Mouse (Mus musculus) forebrain, embryonic 16.5 days (tissue): ENCODE results near the gene Fam13c. TPM values are rescaled to one million over a fixed set of nuclear protein-coding genes. Genes with fewer than 3 reads are reported as not detected.

Experiments
- ATAC-seq: fragments of 200-750 bp; cut with Nextera tagmentation; 2 replicates; pipeline ENCODE4 v1.8.0; 2017; ENCODE audit warnings: mild to moderate bottlenecking, moderate library complexity
- H3K27ac ChIP-seq: fragments of 300-500 bp; sonication (generic); 2 replicates; pipeline ENCODE4 v1.5.1; 2014; ENCODE audit warnings: low read length, control low read depth
- H3K27me3 ChIP-seq: fragments of 300-500 bp; sonication (generic); replicated peaks from 2 replicates; pipeline ENCODE4 v1.6.1; 2014; ENCODE audit warnings: low read length; ENCODE audit not compliant: control insufficient read depth, insufficient read depth
- H3K36me3 ChIP-seq: fragments of 300-500 bp; sonication (generic); 2 replicates; pipeline ENCODE4 v1.6.1; 2014; ENCODE audit not compliant: control insufficient read depth, insufficient read depth
- H3K4me1 ChIP-seq: fragments of 300-500 bp; sonication (generic); replicated peaks from 2 replicates; pipeline ENCODE4 v1.6.1; 2014; ENCODE audit warnings: low read length; ENCODE audit not compliant: control insufficient read depth, insufficient read depth
- H3K4me2 ChIP-seq: fragments of 300-500 bp; sonication (generic); 2 replicates; pipeline ENCODE4 v1.6.1; 2014; ENCODE audit warnings: mild to moderate bottlenecking, low read length, control low read depth
- H3K4me3 ChIP-seq: fragments of 300-500 bp; sonication (generic); replicated peaks from 2 replicates; pipeline ENCODE4 v1.5.1; 2014; ENCODE audit warnings: mild to moderate bottlenecking, low read length, control low read depth
- H3K9ac ChIP-seq: fragments of 300-500 bp; sonication (generic); replicated peaks from 2 replicates; pipeline ENCODE4 v1.6.1; 2014; ENCODE audit warnings: low read depth, low read length, control low read depth
- H3K9me3 ChIP-seq: fragments of 300-500 bp; sonication (generic); 2 replicates; pipeline ENCODE4 v1.6.1; 2016; ENCODE audit warnings: low read length; ENCODE audit not compliant: control insufficient read depth
- WGBS: fragments of 180-500 bp; shearing (Covaris S2); extraction: QIAGEN DNeasy Blood & Tissue Kit; methylation state at CpG from one replicate; pipeline ENCODE4 v1.1.7; 2014; 5-methylcytosine and 5-hydroxymethylcytosine counted together
- polyA plus RNA-seq: library from polyadenylated mRNA; unstranded; fragments of >200 nt; fragmentation: Nextera tagmentation; extraction: Ambion mirVana; gene quantifications from 2 replicates; pipeline ENCODE4 v1.2.1, GENCODE M21; 2015

The Fam13c gene
- polyA plus RNA-seq, 1 experiment from 2014 or later = 27.7 TPM

GRCm38 (mm10) chr10:70505395-70505794 lies 65.1 kb downstream of the Fam13c start:
- no peak overlapping the region for H3K4me3 ChIP-seq
- H3K9ac ChIP-seq = no peak overlapping the region
- H3K27ac ChIP-seq = no peak overlapping the region
- H3K9me3 ChIP-seq = no peaks in the 10 kb centered on the region; the same call in 1 of the 2 replicates
- no peaks in the 10 kb centered on the region for H3K36me3 ChIP-seq
- peaks cover 13% of the 10 kb centered on the region for H3K4me1 ChIP-seq
- no peak overlapping the region for H3K4me2 ChIP-seq
- H3K27me3 ChIP-seq = no peaks in the 10 kb centered on the region
- ATAC-seq = no peak

GRCm38 (mm10) chr10:70505842-70506241 lies 65.6 kb downstream of the Fam13c start:
- Histone ChIP-seq H3K4me3 (no peak overlapping the region), H3K27me3 (no peaks in the 10 kb centered on the region), H3K4me2 (no peak overlapping the region), H3K4me1 (peaks cover 13% of the 10 kb centered on the region), H3K9me3 (no peaks in the 10 kb centered on the region; the same call in 1 of the 2 replicates), H3K9ac (no peak overlapping the region), H3K36me3 (no peaks in the 10 kb centered on the region), H3K27ac (no peak overlapping the region)
- no peak for ATAC-seq
- 63% methylated on average over 5 of the region's 5 CpGs for WGBS

GRCm38 (mm10) chr10:70506499-70507168 lies 66.4 kb downstream of the Fam13c start:
- Histone ChIP-seq H3K27me3 (no peaks in the 10 kb centered on the region), H3K27ac (no peak overlapping the region), H3K4me2 (no peak overlapping the region), H3K9me3 (no peaks in the 10 kb centered on the region; the same call in 1 of the 2 replicates), H3K9ac (no peak overlapping the region), H3K4me1 (peaks cover 13% of the 10 kb centered on the region), H3K36me3 (no peaks in the 10 kb centered on the region), H3K4me3 (no peak overlapping the region)
- ATAC-seq = no peak
- WGBS = 40% methylated on average over 15 of the region's 15 CpGs

GRCm38 (mm10) chr10:70507880-70508279 lies 67.6 kb downstream of the Fam13c start:
- no peaks in the 10 kb centered on the region for H3K36me3 ChIP-seq
- H3K4me2 ChIP-seq = no peak overlapping the region
- no peaks in the 10 kb centered on the region for H3K27me3 ChIP-seq
- no peak for ATAC-seq
- H3K4me1 ChIP-seq = peaks cover 13% of the 10 kb centered on the region
- 94% methylated on average over 3 of the region's 3 CpGs for WGBS
- H3K9ac ChIP-seq = no peak overlapping the region
- H3K27ac ChIP-seq = no peak overlapping the region
- no peaks in the 10 kb centered on the region; the same call in 1 of the 2 replicates for H3K9me3 ChIP-seq
- no peak overlapping the region for H3K4me3 ChIP-seq

- Histone ChIP-seq H3K4me3 (no peak overlapping the region), H3K27ac (no peak overlapping the region), H3K4me1 (peaks cover 7% of the 10 kb centered on the region), H3K4me2 (no peak overlapping the region), H3K36me3 (no peaks in the 10 kb centered on the region), H3K9me3 (no peaks in the 10 kb centered on the region), H3K9ac (no peak overlapping the region), H3K27me3 (no peaks in the 10 kb centered on the region)
- no peak for ATAC-seq
- WGBS = 90% methylated on average over 9 of the region's 9 CpGs
These were observed 74.6 kb downstream of the Fam13c start for GRCm38 (mm10) chr10:70514848-70515247.

- Histone ChIP-seq H3K4me3 (no peak overlapping the region), H3K27me3 (no peaks in the 10 kb centered on the region), H3K36me3 (no peaks in the 10 kb centered on the region), H3K4me1 (peaks cover 23% of the 10 kb centered on the region), H3K9ac (no peak overlapping the region), H3K4me2 (no peak overlapping the region), H3K9me3 (no peaks in the 10 kb centered on the region), H3K27ac (no peak overlapping the region)
- 97% methylated on average over 8 of the region's 8 CpGs for WGBS
- ATAC-seq = no peak
These were observed 76.4 kb downstream of the Fam13c start for GRCm38 (mm10) chr10:70516661-70517060.

- ATAC-seq = no peak
- no peaks in the 10 kb centered on the region for H3K36me3 ChIP-seq
- no peaks in the 10 kb centered on the region for H3K27me3 ChIP-seq
- no peak overlapping the region; the same call in 1 of the 2 replicates for H3K27ac ChIP-seq
- peak overlapping the region; percentile 49 for H3K4me3 ChIP-seq
- no peaks in the 10 kb centered on the region for H3K9me3 ChIP-seq
- peak overlapping the region; percentile 64 for H3K9ac ChIP-seq
- peak overlapping the region; percentile 76 for H3K4me2 ChIP-seq
- 6% methylated on average over 14 of the region's 14 CpGs for WGBS
- H3K4me1 ChIP-seq = peaks cover 26% of the 10 kb centered on the region
These were observed 79.4 kb downstream of the Fam13c start for GRCm38 (mm10) chr10:70519640-70520099.

- Histone ChIP-seq H3K9ac (peak overlapping the region; percentile 64), H3K27me3 (no peaks in the 10 kb centered on the region), H3K4me1 (peaks cover 26% of the 10 kb centered on the region), H3K9me3 (peaks cover 1% of the 10 kb centered on the region; the same call in 1 of the 2 replicates), H3K4me3 (peak overlapping the region; percentile 49), H3K4me2 (peak overlapping the region; percentile 76), H3K27ac (peak overlapping the region; percentile 10), H3K36me3 (0 out of 2 replicates have a peak, but pooled peaks cover 3% of the 10 kb centered on the region)
- under 1% methylated on average over 38 of the region's 38 CpGs for WGBS
- ATAC-seq = peak; percentile 80
These were observed 80.2 kb downstream of the Fam13c start for GRCm38 (mm10) chr10:70520143-70521131.

- Histone ChIP-seq H3K4me3 (peak overlapping the region; percentile 49; the same call in 1 of the 2 replicates), H3K9ac (no peak overlapping the region), H3K27me3 (no peaks in the 10 kb centered on the region), H3K4me1 (peaks cover 26% of the 10 kb centered on the region), H3K27ac (no peak overlapping the region), H3K4me2 (peak overlapping the region; percentile 76), H3K9me3 (peaks cover 5% of the 10 kb centered on the region; the same call in 1 of the 2 replicates), H3K36me3 (peaks cover 6% of the 10 kb centered on the region; the same call in 1 of the 2 replicates)
- no peak for ATAC-seq
- WGBS = 24% methylated on average over 5 of the region's 5 CpGs
These were observed 81.1 kb downstream of the Fam13c start for GRCm38 (mm10) chr10:70521379-70521778.
